Mouse (Mus musculus): ENCODE results near the gene Cdk19. TPM values are rescaled to one million over a fixed set of nuclear protein-coding genes. Genes with fewer than 3 reads are reported as not detected.

Cdk19 gene
- polyA plus RNA-seq, 1 experiment: 16.0 TPM

- Histone ChIP-seq H3K27ac (ENCODE audit: insufficient read depth, low read length) (no peak overlapping the region), H3K36me3 (ENCODE audit: control insufficient read depth, insufficient read depth, low read length, poor library complexity, severe bottlenecking) (no peaks in the 10 kb centered on the region), H3K4me1 (ENCODE audit: control insufficient read depth, insufficient read depth, low read length) (no peaks in the 10 kb centered on the region), H3K9ac (ENCODE audit: low read depth, poor library complexity, severe bottlenecking) (no peak overlapping the region), H3K27me3 (ENCODE audit: control insufficient read depth, insufficient read depth, low read length, poor library complexity, severe bottlenecking) (no peaks in the 10 kb centered on the region), H3K4me3 (ENCODE audit: low read depth, low read length) (no peak overlapping the region), H3K9me3 (replicated peaks; ENCODE audit: control insufficient read depth, insufficient read depth, low read length, poor library complexity, severe bottlenecking) (peaks cover 9% of the 10 kb centered on the region)
- no peak for TF ChIP-seq CTCF (IDR thresholded peaks at IDR 0.05; ENCODE audit: low read depth, low read length)
- TF ChIP-seq EP300 (IDR thresholded peaks at IDR 0.05; ENCODE audit: insufficient read depth, low read depth, low read length): no peak
- TF ChIP-seq POLR2A (IDR thresholded peaks at IDR 0.05; ENCODE audit: insufficient read depth, low read length): no peak
These were observed 175.9 kb downstream of the Cdk19 start for GRCm38 (mm10) chr10:40515225-40515681.

- Histone ChIP-seq H3K9ac (ENCODE audit: low read depth, poor library complexity, severe bottlenecking) (no peak overlapping the region), H3K27me3 (ENCODE audit: control insufficient read depth, insufficient read depth, low read length, poor library complexity, severe bottlenecking) (no peaks in the 10 kb centered on the region), H3K4me1 (ENCODE audit: control insufficient read depth, insufficient read depth, low read length) (peaks cover 4% of the 10 kb centered on the region), H3K9me3 (replicated peaks; ENCODE audit: control insufficient read depth, insufficient read depth, low read length, poor library complexity, severe bottlenecking) (peaks cover 9% of the 10 kb centered on the region), H3K27ac (ENCODE audit: insufficient read depth, low read length) (no peak overlapping the region), H3K36me3 (ENCODE audit: control insufficient read depth, insufficient read depth, low read length, poor library complexity, severe bottlenecking) (no peaks in the 10 kb centered on the region), H3K4me3 (ENCODE audit: low read depth, low read length) (no peak overlapping the region)
- TF ChIP-seq EP300 (IDR thresholded peaks at IDR 0.05; ENCODE audit: insufficient read depth, low read depth, low read length) (no peak), POLR2A (IDR thresholded peaks at IDR 0.05; ENCODE audit: insufficient read depth, low read length) (no peak), CTCF (IDR thresholded peaks at IDR 0.05; ENCODE audit: low read depth, low read length) (no peak)
These were observed 177.1 kb downstream of the Cdk19 start for GRCm38 (mm10) chr10:40516421-40516820.

GRCm38 (mm10) chr10:40519586-40519985, 180.2 kb downstream of the Cdk19 start:
- Histone ChIP-seq H3K4me3 (ENCODE audit: low read depth, low read length) (no peak overlapping the region), H3K9me3 (replicated peaks; ENCODE audit: control insufficient read depth, insufficient read depth, low read length, poor library complexity, severe bottlenecking) (no peaks in the 10 kb centered on the region), H3K4me1 (ENCODE audit: control insufficient read depth, insufficient read depth, low read length) (peaks cover 6% of the 10 kb centered on the region), H3K27me3 (ENCODE audit: control insufficient read depth, insufficient read depth, low read length, poor library complexity, severe bottlenecking) (no peaks in the 10 kb centered on the region), H3K9ac (ENCODE audit: low read depth, poor library complexity, severe bottlenecking) (no peak overlapping the region), H3K36me3 (ENCODE audit: control insufficient read depth, insufficient read depth, low read length, poor library complexity, severe bottlenecking) (no peaks in the 10 kb centered on the region), H3K27ac (ENCODE audit: insufficient read depth, low read length) (no peak overlapping the region)
- TF ChIP-seq POLR2A (IDR thresholded peaks at IDR 0.05; ENCODE audit: insufficient read depth, low read length) (no peak), CTCF (IDR thresholded peaks at IDR 0.05; ENCODE audit: low read depth, low read length) (no peak), EP300 (IDR thresholded peaks at IDR 0.05; ENCODE audit: insufficient read depth, low read depth, low read length) (no peak)

- Histone ChIP-seq H3K9ac (ENCODE audit: low read depth, poor library complexity, severe bottlenecking) (no peak overlapping the region), H3K9me3 (replicated peaks; ENCODE audit: control insufficient read depth, insufficient read depth, low read length, poor library complexity, severe bottlenecking) (no peaks in the 10 kb centered on the region), H3K36me3 (ENCODE audit: control insufficient read depth, insufficient read depth, low read length, poor library complexity, severe bottlenecking) (no peaks in the 10 kb centered on the region), H3K4me3 (ENCODE audit: low read depth, low read length) (no peak overlapping the region), H3K4me1 (ENCODE audit: control insufficient read depth, insufficient read depth, low read length) (peaks cover 6% of the 10 kb centered on the region), H3K27ac (ENCODE audit: insufficient read depth, low read length) (no peak overlapping the region), H3K27me3 (ENCODE audit: control insufficient read depth, insufficient read depth, low read length, poor library complexity, severe bottlenecking) (no peaks in the 10 kb centered on the region)
- TF ChIP-seq CTCF (IDR thresholded peaks at IDR 0.05; ENCODE audit: low read depth, low read length) (no peak), POLR2A (IDR thresholded peaks at IDR 0.05; ENCODE audit: insufficient read depth, low read length) (no peak), EP300 (IDR thresholded peaks at IDR 0.05; ENCODE audit: insufficient read depth, low read depth, low read length) (no peak)
These were observed 182.2 kb downstream of the Cdk19 start for GRCm38 (mm10) chr10:40521579-40521978.

- Histone ChIP-seq H3K4me3 (ENCODE audit: low read depth, low read length) (no peak overlapping the region), H3K9me3 (replicated peaks; ENCODE audit: control insufficient read depth, insufficient read depth, low read length, poor library complexity, severe bottlenecking) (no peaks in the 10 kb centered on the region), H3K4me1 (ENCODE audit: control insufficient read depth, insufficient read depth, low read length) (peaks cover 10% of the 10 kb centered on the region), H3K27ac (ENCODE audit: insufficient read depth, low read length) (no peak overlapping the region), H3K27me3 (ENCODE audit: control insufficient read depth, insufficient read depth, low read length, poor library complexity, severe bottlenecking) (no peaks in the 10 kb centered on the region), H3K9ac (ENCODE audit: low read depth, poor library complexity, severe bottlenecking) (no peak overlapping the region), H3K36me3 (ENCODE audit: control insufficient read depth, insufficient read depth, low read length, poor library complexity, severe bottlenecking) (no peaks in the 10 kb centered on the region)
- TF ChIP-seq CTCF (IDR thresholded peaks at IDR 0.05; ENCODE audit: low read depth, low read length) (no peak), EP300 (IDR thresholded peaks at IDR 0.05; ENCODE audit: insufficient read depth, low read depth, low read length) (no peak), POLR2A (IDR thresholded peaks at IDR 0.05; ENCODE audit: insufficient read depth, low read length) (no peak)
These were observed 184.1 kb downstream of the Cdk19 start for GRCm38 (mm10) chr10:40523312-40523975.

- no peak for TF ChIP-seq CTCF (IDR thresholded peaks at IDR 0.05; ENCODE audit: low read depth, low read length)
- Histone ChIP-seq H3K27ac (ENCODE audit: insufficient read depth, low read length) (no peak overlapping the region), H3K4me3 (ENCODE audit: low read depth, low read length) (no peak overlapping the region), H3K4me1 (ENCODE audit: control insufficient read depth, insufficient read depth, low read length) (peaks cover 10% of the 10 kb centered on the region), H3K36me3 (ENCODE audit: control insufficient read depth, insufficient read depth, low read length, poor library complexity, severe bottlenecking) (no peaks in the 10 kb centered on the region), H3K27me3 (ENCODE audit: control insufficient read depth, insufficient read depth, low read length, poor library complexity, severe bottlenecking) (no peaks in the 10 kb centered on the region), H3K9ac (ENCODE audit: low read depth, poor library complexity, severe bottlenecking) (no peak overlapping the region), H3K9me3 (replicated peaks; ENCODE audit: control insufficient read depth, insufficient read depth, low read length, poor library complexity, severe bottlenecking) (no peaks in the 10 kb centered on the region)
These were observed 184.9 kb downstream of the Cdk19 start for GRCm38 (mm10) chr10:40524032-40524806.

All from ES-Bruce4 (cell line).